Mouse (Mus musculus): ENCODE results near the gene Adcy1. TPM values are rescaled to one million over a fixed set of nuclear protein-coding genes. Genes with fewer than 3 reads are reported as not detected.

The Adcy1 gene
- polyA plus RNA-seq, 1 experiment: 2.3 TPM

GRCm38 (mm10) chr11:7169645-7170044 is 106.4 kb downstream of the Adcy1 start:
- no peaks in the 10 kb centered on the region for H3K36me3 ChIP-seq (ENCODE audit: control insufficient read depth, insufficient read depth, low read length)
- TF ChIP-seq CTCF (IDR thresholded peaks at IDR 0.05; ENCODE audit: borderline replicate concordance, control insufficient read depth, extremely low read depth, insufficient read depth, low read length, poor library complexity): no peak
- no peak for TF ChIP-seq POLR2A (IDR thresholded peaks at IDR 0.05; ENCODE audit: control insufficient read depth, extremely low read depth, insufficient read depth, low read length, poor library complexity)
- no peak for DNase-seq
- WGBS: 86% methylated on average over 1 of the region's 1 CpGs
- no peak overlapping the region for H3K27ac ChIP-seq (ENCODE audit: control insufficient read depth, insufficient read depth, low read length)
- H3K27me3 ChIP-seq (ENCODE audit: control insufficient read depth, insufficient read depth, low read length): no peaks in the 10 kb centered on the region
- no peak overlapping the region for H3K4me3 ChIP-seq (ENCODE audit: control insufficient read depth, insufficient read depth, low read length)
- H3K4me1 ChIP-seq (replicated peaks; ENCODE audit: control insufficient read depth, insufficient read depth, low read length): no peaks in the 10 kb centered on the region

GRCm38 (mm10) chr11:7173664-7174063 is 110.4 kb downstream of the Adcy1 start:
- Histone ChIP-seq H3K36me3 (ENCODE audit: control insufficient read depth, insufficient read depth, low read length) (no peaks in the 10 kb centered on the region), H3K27ac (ENCODE audit: control insufficient read depth, insufficient read depth, low read length) (no peak overlapping the region), H3K4me1 (replicated peaks; ENCODE audit: control insufficient read depth, insufficient read depth, low read length) (no peaks in the 10 kb centered on the region), H3K4me3 (ENCODE audit: control insufficient read depth, insufficient read depth, low read length) (no peak overlapping the region), H3K27me3 (ENCODE audit: control insufficient read depth, insufficient read depth, low read length) (no peaks in the 10 kb centered on the region)
- 87% methylated on average over 6 of the region's 6 CpGs for whole genome bisulfite sequencing
- no peak for TF ChIP-seq POLR2A (IDR thresholded peaks at IDR 0.05; ENCODE audit: control insufficient read depth, extremely low read depth, insufficient read depth, low read length, poor library complexity)
- DNase-seq: no peak

- Histone ChIP-seq H3K4me1 (replicated peaks; ENCODE audit: control insufficient read depth, insufficient read depth, low read length) (no peaks in the 10 kb centered on the region), H3K27me3 (ENCODE audit: control insufficient read depth, insufficient read depth, low read length) (no peaks in the 10 kb centered on the region), H3K4me3 (ENCODE audit: control insufficient read depth, insufficient read depth, low read length) (no peak overlapping the region), H3K27ac (ENCODE audit: control insufficient read depth, insufficient read depth, low read length) (no peak overlapping the region), H3K36me3 (ENCODE audit: control insufficient read depth, insufficient read depth, low read length) (no peaks in the 10 kb centered on the region)
- TF ChIP-seq CTCF (IDR thresholded peaks at IDR 0.05; ENCODE audit: borderline replicate concordance, control insufficient read depth, extremely low read depth, insufficient read depth, low read length, poor library complexity): no peak
- WGBS: 89% methylated on average over 4 of the region's 4 CpGs
- no peak for DNase-seq
These were observed 115.4 kb downstream of the Adcy1 start for GRCm38 (mm10) chr11:7178724-7179123.

- WGBS: 42% methylated on average over 2 of the region's 2 CpGs
- TF ChIP-seq CTCF (IDR thresholded peaks at IDR 0.05; ENCODE audit: borderline replicate concordance, control insufficient read depth, extremely low read depth, insufficient read depth, low read length, poor library complexity): no peak
- no peak for DNase-seq
- Histone ChIP-seq H3K36me3 (ENCODE audit: control insufficient read depth, insufficient read depth, low read length) (no peaks in the 10 kb centered on the region), H3K4me1 (replicated peaks; ENCODE audit: control insufficient read depth, insufficient read depth, low read length) (no peaks in the 10 kb centered on the region), H3K27ac (ENCODE audit: control insufficient read depth, insufficient read depth, low read length) (no peak overlapping the region), H3K27me3 (ENCODE audit: control insufficient read depth, insufficient read depth, low read length) (no peaks in the 10 kb centered on the region), H3K4me3 (ENCODE audit: control insufficient read depth, insufficient read depth, low read length) (no peak overlapping the region)
These were observed 116.0 kb downstream of the Adcy1 start for GRCm38 (mm10) chr11:7179276-7179675.

GRCm38 (mm10) chr11:7182409-7183042 is 119.2 kb downstream of the Adcy1 start:
- no peak for DNase-seq
- TF ChIP-seq CTCF (IDR thresholded peaks at IDR 0.05; ENCODE audit: borderline replicate concordance, control insufficient read depth, extremely low read depth, insufficient read depth, low read length, poor library complexity) (no peak), POLR2A (IDR thresholded peaks at IDR 0.05; ENCODE audit: control insufficient read depth, extremely low read depth, insufficient read depth, low read length, poor library complexity) (no peak)
- no peaks in the 10 kb centered on the region for H3K36me3 ChIP-seq (ENCODE audit: control insufficient read depth, insufficient read depth, low read length)
- no peak overlapping the region for H3K27ac ChIP-seq (ENCODE audit: control insufficient read depth, insufficient read depth, low read length)
- no peaks in the 10 kb centered on the region for H3K27me3 ChIP-seq (ENCODE audit: control insufficient read depth, insufficient read depth, low read length)
- no peak overlapping the region for H3K4me3 ChIP-seq (ENCODE audit: control insufficient read depth, insufficient read depth, low read length)
- WGBS: 89% methylated on average over 8 of the region's 8 CpGs
- H3K4me1 ChIP-seq (replicated peaks; ENCODE audit: control insufficient read depth, insufficient read depth, low read length): no peaks in the 10 kb centered on the region

GRCm38 (mm10) chr11:7184420-7184819 is 121.1 kb downstream of the Adcy1 start:
- no peaks in the 10 kb centered on the region for H3K4me1 ChIP-seq (replicated peaks; ENCODE audit: control insufficient read depth, insufficient read depth, low read length)
- H3K27ac ChIP-seq (ENCODE audit: control insufficient read depth, insufficient read depth, low read length): no peak overlapping the region
- 86% methylated on average over 1 of the region's 1 CpGs for WGBS
- no peak for DNase-seq
- TF ChIP-seq POLR2A (IDR thresholded peaks at IDR 0.05; ENCODE audit: control insufficient read depth, extremely low read depth, insufficient read depth, low read length, poor library complexity): no peak
- TF ChIP-seq CTCF (IDR thresholded peaks at IDR 0.05; ENCODE audit: borderline replicate concordance, control insufficient read depth, extremely low read depth, insufficient read depth, low read length, poor library complexity): no peak
- no peaks in the 10 kb centered on the region for H3K36me3 ChIP-seq (ENCODE audit: control insufficient read depth, insufficient read depth, low read length)
- no peak overlapping the region for H3K4me3 ChIP-seq (ENCODE audit: control insufficient read depth, insufficient read depth, low read length)
- H3K27me3 ChIP-seq (ENCODE audit: control insufficient read depth, insufficient read depth, low read length): no peaks in the 10 kb centered on the region

GRCm38 (mm10) chr11:7187472-7187871 is 124.2 kb downstream of the Adcy1 start:
- no peak for DNase-seq
- 84% methylated on average over 8 of the region's 8 CpGs for WGBS
- Histone ChIP-seq H3K4me3 (ENCODE audit: control insufficient read depth, insufficient read depth, low read length) (no peak overlapping the region), H3K36me3 (ENCODE audit: control insufficient read depth, insufficient read depth, low read length) (no peaks in the 10 kb centered on the region), H3K27me3 (ENCODE audit: control insufficient read depth, insufficient read depth, low read length) (no peaks in the 10 kb centered on the region), H3K4me1 (replicated peaks; ENCODE audit: control insufficient read depth, insufficient read depth, low read length) (no peaks in the 10 kb centered on the region), H3K27ac (ENCODE audit: control insufficient read depth, insufficient read depth, low read length) (no peak overlapping the region)
- TF ChIP-seq POLR2A (IDR thresholded peaks at IDR 0.05; ENCODE audit: control insufficient read depth, extremely low read depth, insufficient read depth, low read length, poor library complexity): no peak
- no peak for TF ChIP-seq CTCF (IDR thresholded peaks at IDR 0.05; ENCODE audit: borderline replicate concordance, control insufficient read depth, extremely low read depth, insufficient read depth, low read length, poor library complexity)

All from thymus, adult 2 months (tissue).